Mouse (Mus musculus) cerebellum, adult (tissue): ENCODE data around the gene Glis2.
A peak's percentile ranks its signal among the peaks of the same experiment; 100 is the strongest.

Experiments
- ATAC-seq: cut with Nextera tagmentation; 2 replicates; pipeline ENCODE4 v1.9.2; 2017; ENCODE audit warnings: mild to moderate bottlenecking, moderate library complexity, mixed read lengths; ENCODE audit not compliant: insufficient number of reproducible peaks, low FRiP score, low TSS enrichment

The Glis2 gene

GRCm38 (mm10) chr16:4602189-4602588 lies 7.7 kb downstream of the Glis2 start:
- ATAC-seq = no peak

GRCm38 (mm10) chr16:4602766-4603452 lies 8.4 kb downstream of the Glis2 start:
- no peak for ATAC-seq

- no peak for ATAC-seq
Observed at GRCm38 (mm10) chr16:4603453-4603837, 8.9 kb downstream of the Glis2 start.

- ATAC-seq = no peak
Observed at GRCm38 (mm10) chr16:4604293-4604837, 9.9 kb downstream of the Glis2 start.

GRCm38 (mm10) chr16:4605514-4606131 lies 11.1 kb downstream of the Glis2 start:
- ATAC-seq = no peak

GRCm38 (mm10) chr16:4606431-4607084 lies 12.0 kb downstream of the Glis2 start:
- ATAC-seq = 0 out of 2 replicates have a peak, but pooled peaks have one; percentile 7

GRCm38 (mm10) chr16:4607818-4608531 lies 13.5 kb downstream of the Glis2 start:
- peak; percentile 54; the same call in 1 of the 2 replicates for ATAC-seq

GRCm38 (mm10) chr16:4608532-4609059 lies 14.1 kb downstream of the Glis2 start:
- no peak for ATAC-seq

- ATAC-seq = no peak
Observed at GRCm38 (mm10) chr16:4611193-4611592, 16.7 kb downstream of the Glis2 start.

- no peak for ATAC-seq
Observed at GRCm38 (mm10) chr16:4611676-4612075, 17.2 kb downstream of the Glis2 start.

- no peak for ATAC-seq
Observed at GRCm38 (mm10) chr16:4613736-4614135, 19.2 kb downstream of the Glis2 start.

GRCm38 (mm10) chr16:4614639-4615038 lies 20.1 kb downstream of the Glis2 start:
- ATAC-seq = no peak

GRCm38 (mm10) chr16:4615297-4615696 lies 20.8 kb downstream of the Glis2 start:
- ATAC-seq = no peak

GRCm38 (mm10) chr16:4616829-4617228 lies 22.3 kb downstream of the Glis2 start:
- no peak for ATAC-seq

GRCm38 (mm10) chr16:4624074-4624473 lies 29.6 kb downstream of the Glis2 start:
- no peak for ATAC-seq

- ATAC-seq = peak; percentile 77
Observed at GRCm38 (mm10) chr16:4624481-4625110, 30.1 kb downstream of the Glis2 start, which contains the start of gene Pam16. Gene Pam16, minus strand, starts transcription at chr16:4624988.

GRCm38 (mm10) chr16:4627105-4627504 lies 32.6 kb downstream of the Glis2 start:
- ATAC-seq = no peak

- ATAC-seq = no peak
Observed at GRCm38 (mm10) chr16:4628898-4629419, 34.4 kb downstream of the Glis2 start.

- ATAC-seq = no peak
Observed at GRCm38 (mm10) chr16:4629950-4630349, 35.4 kb downstream of the Glis2 start.

- no peak for ATAC-seq
Observed at GRCm38 (mm10) chr16:4632050-4632449, 37.5 kb downstream of the Glis2 start.
